ENCODE assay signal across 26 mouse cellular contexts in the genomic region with DNA sequence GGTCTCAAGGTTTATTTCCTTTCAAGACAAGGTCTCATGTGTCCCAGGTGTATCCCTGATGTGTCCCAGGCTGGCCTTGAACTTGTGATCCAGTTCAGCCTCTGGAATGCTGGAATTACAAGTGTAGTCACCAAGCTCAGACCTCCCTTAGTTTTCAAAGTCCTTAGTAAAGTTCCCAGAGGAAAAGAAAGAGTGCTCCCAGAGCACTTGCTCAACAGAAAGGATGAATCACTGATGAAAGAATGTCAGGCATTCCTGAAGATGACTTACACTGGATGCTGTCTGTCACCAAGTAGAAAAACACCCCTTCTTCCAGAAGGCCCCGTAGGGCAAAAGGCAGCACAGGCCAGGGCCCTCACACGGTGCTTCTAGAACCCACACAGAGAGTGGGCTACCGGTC. TPM values are rescaled to one million over a fixed set of nuclear protein-coding genes. Genes with fewer than 3 reads are reported as not detected.
DNase-seq lines count a peak whose midpoint lies in the region; ATAC-seq and TF ChIP-seq lines count a peak whose summit lies in the region.
"Had no signal": no experiment of that assay in that cellular context is flagged by ENCODE, and none has a peak within 500 bp of the region (broad histone marks: within the 10 kb centered on the region; RNA-seq: fewer than 3 reads in every experiment).

No protein-coding gene starts in this region.

- peak overlapping the region; percentile 42; the same call in 1 of the 2 replicates for H3K27ac ChIP-seq in liver, embryonic 12.5 days
- no peak overlapping the region for H3K27ac ChIP-seq in liver, embryonic 11.5 days (ENCODE audit: low read depth, low read length)
- H3K27ac ChIP-seq in kidney, embryonic 16.5 days (ENCODE audit: low read length): no peak overlapping the region
- H3K27ac ChIP-seq: embryonic facial prominence, embryonic 12.5 days; forebrain, embryonic 12.5 days; hindbrain, embryonic 14.5 days; liver, embryonic 14.5 days; midbrain, embryonic 10.5 days had no signal

- H3K4me1 ChIP-seq in liver, embryonic 12.5 days: peaks cover 56% of the 10 kb centered on the region
- peaks cover 8% of the 10 kb centered on the region for H3K4me1 ChIP-seq in liver, embryonic 11.5 days (replicated peaks; ENCODE audit: control insufficient read depth, insufficient read depth, low read length)
- no peaks in the 10 kb centered on the region; the same call in 1 of the 2 replicates for H3K4me1 ChIP-seq in kidney, embryonic 16.5 days (ENCODE audit: insufficient read depth, low read length)

- no peaks in the 10 kb centered on the region for H3K9me3 ChIP-seq in liver, embryonic 12.5 days (replicated peaks)
- no peaks in the 10 kb centered on the region for H3K9me3 ChIP-seq in liver, embryonic 11.5 days (ENCODE audit: control insufficient read depth, low read length)
- H3K9me3 ChIP-seq in kidney, embryonic 16.5 days (ENCODE audit: low read length): no peaks in the 10 kb centered on the region
- H3K9me3 ChIP-seq: embryonic facial prominence, embryonic 12.5 days; forebrain, embryonic 12.5 days; midbrain, embryonic 10.5 days had no signal

- no peaks in the 10 kb centered on the region for H3K79me2 ChIP-seq in C2C12 (ENCODE audit: control insufficient read depth, insufficient read depth)

- no peak overlapping the region for H3K4me2 ChIP-seq in liver, embryonic 12.5 days
- H3K4me2 ChIP-seq in liver, embryonic 11.5 days: no peak overlapping the region
- H3K4me2 ChIP-seq in kidney, embryonic 16.5 days (replicated peaks; ENCODE audit: low read depth, low read length): no peak overlapping the region
- H3K4me2 ChIP-seq: embryonic facial prominence, embryonic 12.5 days; forebrain, embryonic 12.5 days; heart, embryonic 11.5 days; hindbrain, embryonic 14.5 days had no signal

- no peak for TF ChIP-seq CTCF in C2C12 (IDR thresholded peaks at IDR 0.05; ENCODE audit: control insufficient read depth, insufficient read depth, insufficient read length)

- H3K79me3 ChIP-seq in C2C12 (ENCODE audit: low read depth): no peaks in the 10 kb centered on the region

- no peak overlapping the region for H3K9ac ChIP-seq in liver, embryonic 12.5 days
- H3K9ac ChIP-seq in liver, embryonic 11.5 days (ENCODE audit: low read depth, low read length): no peak overlapping the region
- H3K9ac ChIP-seq in kidney, embryonic 16.5 days (replicated peaks; ENCODE audit: low read length): no peak overlapping the region
- H3K9ac ChIP-seq: embryonic facial prominence, embryonic 12.5 days; forebrain, embryonic 12.5 days; hindbrain, embryonic 14.5 days; liver, embryonic 14.5 days had no signal

- DNase-seq in adrenal gland, adult 2 months: peak; percentile 53
- DNase-seq in adrenal gland, postnatal 10 days: no peak
- no peak for DNase-seq in liver, embryonic 11.5 days (ENCODE audit: low spot score)
- peak; percentile 76 for DNase-seq in ZHBTc4 (ENCODE audit: low read depth, low spot score)
- no peak for DNase-seq in ovary, postnatal 14 days (ENCODE audit: low spot score)
- DNase-seq: cerebellum, adult 18-20 months; cerebellum, postnatal 25 days; heart, postnatal 36 days; kidney, adult 18-20 months; kidney, postnatal 14 days; right cerebral cortex, adult 18-20 months; right cerebral cortex, postnatal 4 days; thymus, postnatal 14 days had no signal

- H3K27me3 ChIP-seq in liver, embryonic 12.5 days (replicated peaks): no peaks in the 10 kb centered on the region
- H3K27me3 ChIP-seq in liver, embryonic 11.5 days (replicated peaks; ENCODE audit: control insufficient read depth, insufficient read depth, low read length): no peaks in the 10 kb centered on the region
- H3K27me3 ChIP-seq in C2C12 (ENCODE audit: control insufficient read depth, insufficient read depth, insufficient read length): no peaks in the 10 kb centered on the region
- no peaks in the 10 kb centered on the region for H3K27me3 ChIP-seq in kidney, embryonic 16.5 days (ENCODE audit: insufficient read depth, low read length)
- H3K27me3 ChIP-seq: forebrain, embryonic 12.5 days had no signal

- no peak overlapping the region for H3K4me3 ChIP-seq in liver, embryonic 12.5 days
- H3K4me3 ChIP-seq in liver, embryonic 11.5 days (ENCODE audit: low read depth, low read length): no peak overlapping the region
- H3K4me3 ChIP-seq in C2C12 (ENCODE audit: insufficient read depth, poor library complexity, severe bottlenecking): no peak overlapping the region
- H3K4me3 ChIP-seq in kidney, embryonic 16.5 days (ENCODE audit: low read length): no peak overlapping the region
- H3K4me3 ChIP-seq: embryonic facial prominence, embryonic 12.5 days; erythroblast, embryonic 14.5 days; forebrain, embryonic 12.5 days; midbrain, embryonic 10.5 days had no signal

- no peak for ATAC-seq in liver, embryonic 12.5 days
- no peak for ATAC-seq in liver, embryonic 11.5 days (replicated peaks; ENCODE audit: low FRiP score)
- ATAC-seq in kidney, embryonic 16.5 days (ENCODE audit: low FRiP score, low TSS enrichment): no peak
- ATAC-seq: activated CD4-positive, CD25-positive, alpha-beta regulatory T cell, adult 4 months; inflammation-experienced regulatory T-cells, adult 6 months; midbrain, embryonic 16.5 days had no signal

- H3ac ChIP-seq in C2C12 (ENCODE audit: control insufficient read depth, insufficient read length, low read depth): no peak overlapping the region

- no peaks in the 10 kb centered on the region for H3K36me3 ChIP-seq in liver, embryonic 12.5 days
- H3K36me3 ChIP-seq in liver, embryonic 11.5 days (ENCODE audit: control insufficient read depth, insufficient read depth, low read length): no peaks in the 10 kb centered on the region
- no peaks in the 10 kb centered on the region for H3K36me3 ChIP-seq in C2C12 (ENCODE audit: control insufficient read depth, insufficient read depth)
- H3K36me3 ChIP-seq in kidney, embryonic 16.5 days (ENCODE audit: insufficient read depth, low read length): no peaks in the 10 kb centered on the region
- H3K36me3 ChIP-seq: embryonic facial prominence, embryonic 12.5 days; forebrain, embryonic 12.5 days; midbrain, embryonic 10.5 days had no signal

- 70% methylated on average over 3 of the region's 3 CpGs for WGBS in liver, embryonic 12.5 days (ENCODE audit: insufficient replicate concordance)
- 73% methylated on average over 3 of the region's 3 CpGs for WGBS in liver, embryonic 11.5 days
- WGBS in kidney, embryonic 16.5 days: 61% methylated on average over 3 of the region's 3 CpGs

TF ChIP-seq in C2C12, 6 proteins besides CTCF, POLR2A, EP300 and RAD21:
- TF ChIP-seq MYOG (IDR thresholded peaks at IDR 0.05; ENCODE audit: control insufficient read depth, extremely low read depth, insufficient read length) (no peak), CEBPB (IDR thresholded peaks at IDR 0.05; ENCODE audit: low read depth) (peak; percentile 97), USF1 (IDR thresholded peaks at IDR 0.05; ENCODE audit: low read depth) (no peak), MYOD1 (IDR thresholded peaks at IDR 0.05; ENCODE audit: control insufficient read depth, insufficient read length, low read depth) (peak; percentile 50), FOSL1 (IDR thresholded peaks at IDR 0.05; ENCODE audit: insufficient read depth, low read length, poor library complexity, severe bottlenecking) (peak; percentile 44), MAX (IDR thresholded peaks at IDR 0.05) (peak; percentile 13)

RNA-seq across cellular contexts. Expression of gene Clic4, which starts 28.6 kb away (rescaled TPM):
- 100 to 1,000 TPM in 1 of 2 experiments, 10 to 100 TPM in 1; 80.4 to 120 TPM for total RNA-seq in adrenal gland, adult 2 months (2021)
- 42.2 and 42.7 TPM in 2 replicates for polyA plus RNA-seq in adrenal gland, adult 2 months (2012; rRNA removed)
- 100 to 1,000 TPM; 109 to 128 TPM for total RNA-seq in adrenal gland, postnatal 10 days (2021)
- polyA plus RNA-seq in liver, embryonic 12.5 days (2016; fragmentation: Nextera tagmentation; extraction: Ambion mirVana): 161 and 169 TPM in 2 replicates
- 149 and 176 TPM in 2 replicates for polyA plus RNA-seq in liver, embryonic 11.5 days (2014; fragmentation: Nextera tagmentation; extraction: Ambion mirVana)
- polyA plus RNA-seq in C2C12 (2012; fragmentation: generic; extraction: Trizol): 139 TPM
- 209 and 228 TPM in 2 replicates for polyA plus RNA-seq in kidney, embryonic 16.5 days (2015; fragmentation: Nextera tagmentation; extraction: Ambion mirVana)

RNA-seq across cellular contexts. Expression of gene Srrm1, which starts 52.0 kb away (rescaled TPM):
- total RNA-seq in adrenal gland, adult 2 months (2021): 100 to 1,000 TPM; 107 to 122 TPM
- polyA plus RNA-seq in adrenal gland, adult 2 months (2012; rRNA removed): 19.4 and 23.2 TPM in 2 replicates
- total RNA-seq in adrenal gland, postnatal 10 days (2021): 100 to 1,000 TPM; 104 to 137 TPM
- 170 and 173 TPM in 2 replicates for polyA plus RNA-seq in liver, embryonic 12.5 days (2016; fragmentation: Nextera tagmentation; extraction: Ambion mirVana)
- polyA plus RNA-seq in liver, embryonic 11.5 days (2014; fragmentation: Nextera tagmentation; extraction: Ambion mirVana): 191 and 195 TPM in 2 replicates
- polyA plus RNA-seq in C2C12 (2012; fragmentation: generic; extraction: Trizol): 62.6 TPM
- 180 and 233 TPM in 2 replicates for polyA plus RNA-seq in kidney, embryonic 16.5 days (2015; fragmentation: Nextera tagmentation; extraction: Ambion mirVana)

Comparison
In these comparisons a context has a peak if more than half of its experiments do, and no peak if none do; other contexts are left out.
1. DNase-seq: peak in adrenal gland, adult 2 months (single experiment) and ZHBTc4 (single experiment); none in adrenal gland, postnatal 10 days (single experiment), liver, embryonic 11.5 days (single experiment) and ovary, postnatal 14 days (single experiment).